Mouse (Mus musculus) lung, postnatal 0 days (tissue): ENCODE measurements around the gene Lamc3.

Source experiments
- CTCF ChIP-seq: IDR thresholded peaks from 2 replicates; pipeline ENCODE4 v1.5.1; 2016; ENCODE audit warnings: antibody characterized with exemption, mild to moderate bottlenecking
- EP300 ChIP-seq: IDR thresholded peaks from 2 replicates; pipeline ENCODE4 v1.6.1; 2016; ENCODE audit warnings: antibody characterized with exemption, mild to moderate bottlenecking, control low read depth

- TF ChIP-seq EP300 (no peak), CTCF (no peak)
Observed at GRCm38 (mm10) chr2:31870683-31871082, 16.4 kb upstream of the Lamc3 start.
